Mouse (Mus musculus) heart, postnatal 10 days (tissue): ENCODE data around the gene Maml2. TPM values are rescaled to one million over a fixed set of nuclear protein-coding genes. Genes with fewer than 3 reads are reported as not detected.
"Not testable (repeated sequence)": the region's sequence is repeated elsewhere in the genome, so short reads cannot be mapped to it uniquely, and the experiment has no call there.

Experiments
- DNase-seq, 2 experiments: peaks; one replicate each; pipeline ENCODE4 v3.0.0; 2021
- intact Hi-C: fragments of 180-260 bp; cut with DNase I; formaldehyde crosslinking; loops from one replicate; pipeline ENCODE4 v1.15.1; 2025
- total RNA-seq, 2 experiments: library from RNA; stranded (reverse); gene quantifications; 2 replicates each; pipeline ENCODE4 v1.2.3; 2021

Gene Maml2
- total RNA-seq, 2 experiments from 2014 or later, result 9.1 to 10.0 TPM

GRCm38 (mm10) chr9:13694293-13694692 lies 396.5 kb downstream of the Maml2 start:
- DNase-seq, result peak; percentile 58 to 59
- intact Hi-C loops, result no loop called here

DNA sequence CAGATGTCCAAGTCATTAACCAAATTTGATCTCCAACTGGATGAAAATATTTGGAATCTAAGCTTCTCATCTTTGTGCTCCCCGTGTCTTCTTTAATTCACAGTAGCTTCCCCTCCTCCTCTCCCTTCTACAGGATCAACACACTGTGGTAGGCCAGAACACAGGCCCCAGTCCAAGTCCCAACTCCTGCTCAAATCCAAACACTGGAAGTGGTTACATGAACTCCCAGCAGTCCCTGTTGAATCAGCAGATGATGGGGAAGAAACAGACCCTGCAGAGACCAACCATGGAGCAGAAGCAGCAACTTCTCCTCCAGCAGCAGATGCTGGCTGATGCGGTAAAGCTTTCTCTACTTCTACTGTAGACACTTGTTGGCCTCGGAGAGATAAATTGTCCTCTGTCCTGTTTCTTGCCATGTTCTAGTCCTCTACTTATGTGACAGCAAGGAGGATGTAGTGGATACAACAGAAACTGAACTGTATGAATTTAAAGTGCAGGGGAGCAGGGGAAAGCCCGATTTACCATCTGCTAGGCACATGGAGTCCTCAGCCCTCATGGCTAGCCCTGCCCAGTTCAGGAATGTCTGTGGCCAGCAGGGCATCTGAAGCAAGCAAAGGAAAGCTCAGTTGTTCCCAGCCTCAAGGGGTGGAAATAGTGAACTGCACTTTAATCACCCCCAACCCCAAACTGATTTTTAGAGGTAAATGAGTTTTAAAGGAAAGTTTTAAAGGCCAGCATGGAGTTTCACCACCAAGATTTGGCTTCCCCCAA lies 399.5 kb downstream of the Maml2 start:
- intact Hi-C loops, result no loop called here
- no peak for DNase-seq

DNA sequence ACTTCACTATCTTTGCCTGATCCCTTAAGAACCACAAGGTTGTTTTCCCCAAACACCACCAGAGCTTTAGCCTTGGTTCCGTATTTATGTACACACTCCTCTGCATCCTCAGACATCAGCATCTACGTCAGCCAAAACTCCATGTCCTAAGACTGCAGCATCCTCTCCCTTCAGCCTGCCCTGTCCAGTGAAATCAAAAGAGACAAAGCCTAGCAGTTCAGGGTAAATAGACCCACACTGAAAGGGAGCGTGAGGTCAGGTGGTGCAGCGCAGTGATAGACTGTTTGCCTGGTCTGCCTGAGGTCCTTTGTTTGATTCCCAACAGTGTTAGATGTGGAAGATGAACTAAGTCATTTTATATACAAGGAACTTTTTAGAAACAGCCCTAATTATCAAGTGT lies 400.1 kb downstream of the Maml2 start:
- intact Hi-C loops, result no loop called here
- no peak for DNase-seq

DNA sequence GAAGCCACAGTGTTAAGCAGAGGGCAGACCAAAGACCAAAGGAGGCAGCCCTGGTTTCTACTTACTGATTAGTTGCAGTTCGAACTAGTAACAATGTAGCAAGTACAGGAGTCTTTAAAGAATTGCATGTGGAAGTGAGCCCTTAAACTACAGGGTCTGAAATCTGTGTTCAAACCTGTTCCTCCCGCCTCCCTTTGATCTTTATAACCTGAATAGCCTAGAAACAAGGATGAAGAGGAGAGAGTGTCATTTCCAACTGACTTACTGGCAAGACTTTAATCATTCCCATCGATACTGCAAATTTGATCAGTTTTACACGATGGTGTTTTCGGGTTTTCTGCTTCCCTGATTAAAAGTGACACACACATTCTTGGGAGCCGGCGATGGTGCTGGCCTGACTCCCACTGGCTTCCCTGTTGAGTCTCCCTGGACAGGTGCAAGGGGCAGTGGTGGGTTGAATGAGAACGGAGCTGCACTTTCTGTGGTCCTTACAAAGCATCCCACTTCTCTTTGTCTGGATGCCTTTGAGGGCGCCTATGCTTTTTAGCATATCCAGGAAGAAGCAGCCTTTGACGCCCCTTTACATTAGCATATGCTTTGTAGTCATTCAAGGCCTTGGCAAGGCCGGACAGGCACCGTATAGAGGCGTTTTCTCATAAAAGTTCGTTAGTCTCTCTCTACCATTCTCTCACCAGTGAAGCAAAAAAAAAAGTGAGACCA lies 401.5 kb downstream of the Maml2 start:
- intact Hi-C loops, result no loop called here
- no peak for DNase-seq

DNA sequence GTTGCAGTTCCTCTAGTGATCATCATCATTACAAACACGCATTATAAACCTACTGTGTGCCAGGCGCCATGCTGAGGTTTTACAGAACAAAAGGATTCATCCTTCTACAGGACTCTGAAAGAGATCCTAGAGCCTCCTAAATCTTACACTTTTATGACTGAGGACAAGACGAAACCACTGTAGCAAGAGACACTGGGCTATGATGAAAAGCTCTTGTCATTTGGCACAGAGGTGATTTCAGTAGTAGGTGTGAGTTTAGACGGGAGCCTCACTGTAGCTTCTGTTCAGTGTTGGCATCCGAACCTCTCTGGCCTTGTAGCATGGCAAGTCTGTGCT lies 402.0 kb downstream of the Maml2 start:
- intact Hi-C loops, result no loop called here
- DNase-seq, result no peak

- intact Hi-C loops, result no loop called here
- no peak for DNase-seq
Measured at GRCm38 (mm10) chr9:13701773-13702172, 404.0 kb downstream of the Maml2 start.

- DNase-seq, result peak; percentile 37 to 48
- intact Hi-C loops, result no loop called here
Measured at GRCm38 (mm10) chr9:13703100-13703499, 405.3 kb downstream of the Maml2 start.

GRCm38 (mm10) chr9:13704917-13705316 lies 407.2 kb downstream of the Maml2 start:
- no peak for DNase-seq
- intact Hi-C loops, result no loop called here

DNA sequence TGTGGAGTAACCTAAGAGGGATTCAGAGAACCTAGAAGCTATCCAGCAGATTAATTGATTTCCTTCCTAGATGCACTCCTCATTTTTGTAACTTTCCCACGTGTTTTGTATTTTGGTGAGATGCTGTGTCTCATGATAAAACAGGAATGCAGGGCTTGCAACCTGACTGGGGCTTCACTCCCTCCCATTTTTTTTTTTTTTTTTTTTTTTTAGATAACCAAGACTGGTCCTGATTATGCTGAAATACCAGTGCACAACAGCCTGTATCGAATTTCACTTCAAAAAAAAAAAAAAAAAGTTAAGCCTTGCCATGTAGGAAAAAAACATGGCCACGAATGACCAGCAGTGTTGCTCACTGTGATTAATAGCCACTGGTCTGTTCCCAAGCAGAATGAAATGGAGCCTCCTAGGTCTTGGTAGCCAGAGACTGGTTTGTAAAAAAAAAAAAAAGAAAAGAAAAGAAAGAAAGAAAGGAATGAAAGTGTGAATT lies 409.4 kb downstream of the Maml2 start:
- intact Hi-C loops, result no loop called here
- DNase-seq, result no peak

GRCm38 (mm10) chr9:13709436-13709835 lies 411.7 kb downstream of the Maml2 start:
- intact Hi-C loops, result no loop called here
- DNase-seq, result no peak

DNA sequence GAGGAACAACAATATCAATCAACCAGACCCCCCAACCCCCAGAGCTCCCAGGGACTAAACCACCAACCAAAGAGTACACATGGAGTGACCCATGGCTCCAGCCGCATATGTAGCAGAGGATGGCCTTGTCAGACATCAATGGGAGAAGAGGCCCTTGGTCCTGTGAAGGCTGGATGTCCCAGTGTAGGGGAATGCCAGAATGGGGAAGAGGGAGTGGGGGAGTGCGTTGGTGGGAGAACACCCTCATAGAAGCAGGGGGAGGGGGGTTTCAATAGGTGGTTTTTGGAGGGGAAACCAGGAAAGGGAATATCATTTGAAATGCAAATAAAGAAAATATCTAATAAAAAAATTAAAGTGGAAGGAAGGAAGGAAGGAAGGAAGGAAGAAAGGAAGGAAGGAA lies 418.1 kb downstream of the Maml2 start:
- not testable (repeated sequence) for DNase-seq
- intact Hi-C loops, result loop anchor here (1.0 to 5.0 kb wide), 4 partner anchors 64 to 485 kb away; no protein-coding TSS in a partner anchor

DNA sequence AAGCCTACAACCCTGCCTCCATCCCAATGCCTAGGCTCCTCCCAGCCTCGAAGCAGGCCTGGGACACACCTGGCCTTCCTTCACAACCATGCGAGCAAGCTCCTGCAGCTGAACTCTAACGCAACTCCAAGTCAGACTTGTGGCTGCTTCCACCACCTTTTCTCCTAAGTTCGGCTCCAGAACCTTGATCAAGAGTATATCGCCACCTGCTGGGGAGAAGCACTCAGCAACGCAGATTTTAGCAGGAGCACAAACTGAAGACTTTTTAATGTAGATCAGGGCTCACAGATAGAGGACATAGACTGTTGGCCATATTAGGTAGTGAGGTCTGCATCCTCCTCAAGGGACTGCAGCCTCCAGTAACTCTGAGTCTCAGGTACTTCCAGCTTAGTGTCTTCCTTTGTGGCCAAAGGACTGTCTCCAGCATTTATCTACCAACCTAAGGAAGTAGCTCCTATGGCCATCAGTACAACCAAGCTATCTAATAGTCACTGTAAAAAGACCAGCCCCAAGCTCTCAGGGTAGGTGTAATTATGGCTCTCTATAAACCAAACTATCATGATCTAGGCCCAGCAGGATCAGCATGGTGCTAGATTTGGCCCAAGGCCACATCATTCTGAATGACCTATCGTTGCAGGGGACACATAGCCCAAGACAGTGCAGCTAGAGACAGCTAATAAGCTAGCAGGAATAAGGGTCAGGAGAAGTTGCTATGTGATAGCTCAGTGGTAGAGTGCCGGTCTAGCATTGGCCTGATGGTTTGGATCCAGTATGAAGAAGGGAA lies 418.8 kb downstream of the Maml2 start:
- intact Hi-C loops, result loop anchor here (1.0 to 5.0 kb wide), 4 partner anchors 64 to 485 kb away; no protein-coding TSS in a partner anchor
- DNase-seq, result peak; percentile 84 to 90

GRCm38 (mm10) chr9:13748404-13748797 lies 450.6 kb downstream of the Maml2 start, which contains the start of gene Mtmr2:
TSS of gene Mtmr2 (plus strand) at chr9:13748410.
- intact Hi-C loops, result no loop called here

GRCm38 (mm10) chr9:13748798-13749674 lies 451.3 kb downstream of the Maml2 start:
- intact Hi-C loops, result no loop called here
- DNase-seq, result peak; percentile 96 to 97

More at GRCm38 (mm10) chr9:13748404-13748797, 450.6 kb downstream of the Maml2 start, which contains the start of gene Mtmr2:
- peak in 1 of 2 experiments; percentile 7 for DNase-seq

GRCm38 (mm10) chr9:13749675-13749998 lies 451.9 kb downstream of the Maml2 start:
- no peak for DNase-seq
- intact Hi-C loops, result no loop called here

DNA sequence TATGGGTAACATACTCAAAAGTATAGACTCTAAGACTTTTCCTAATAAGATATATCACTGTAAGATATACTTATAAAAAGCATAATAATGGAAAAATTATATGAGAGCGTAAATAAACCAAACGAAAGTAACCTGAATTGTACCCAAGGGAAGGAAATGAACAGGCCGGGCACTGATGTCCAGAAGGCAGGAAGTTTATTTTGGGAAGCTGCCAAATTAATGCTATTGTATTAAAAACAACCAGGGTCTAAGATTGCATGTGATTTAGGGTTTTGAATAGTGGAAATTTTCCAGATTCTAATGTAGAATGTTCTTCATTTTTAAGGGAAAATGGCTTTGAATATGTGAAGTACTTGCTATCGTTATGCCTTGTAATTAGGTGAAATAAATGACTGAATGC lies 454.8 kb downstream of the Maml2 start:
- DNase-seq, result peak in 1 of 2 experiments; percentile 29

More for the DNA sequence above, 454.8 kb downstream of the Maml2 start:
- intact Hi-C loops, result no loop called here
